Mouse (Mus musculus) neural tube, embryonic 12.5 days (tissue): ENCODE measurements around the gene Tbc1d4. TPM values are rescaled to one million over a fixed set of nuclear protein-coding genes. Genes with fewer than 3 reads are reported as not detected.

ENCODE experiments used
- ATAC-seq: fragments of 200-750 bp; cut with Nextera tagmentation; 2 replicates; pipeline ENCODE4 v1.8.0; 2017; ENCODE audit warnings: low read depth, mild to moderate bottlenecking, moderate TSS enrichment, moderate library complexity; ENCODE audit not compliant: low FRiP score
- H3K27ac ChIP-seq: fragments of 300-500 bp; sonication (generic); 2 replicates; pipeline ENCODE4 v1.5.1; 2016
- H3K27me3 ChIP-seq: fragments of 300-500 bp; sonication (generic); replicated peaks from 2 replicates; pipeline ENCODE4 v1.6.1; 2016; ENCODE audit warnings: mild to moderate bottlenecking
- H3K36me3 ChIP-seq: fragments of 300-500 bp; sonication (generic); 2 replicates; pipeline ENCODE4 v1.6.1; 2016; ENCODE audit warnings: mild to moderate bottlenecking
- H3K4me1 ChIP-seq: fragments of 300-500 bp; sonication (generic); 2 replicates; pipeline ENCODE4 v1.6.1; 2016
- H3K4me2 ChIP-seq: fragments of 300-500 bp; sonication (generic); replicated peaks from 2 replicates; pipeline ENCODE4 v1.6.1; 2016; ENCODE audit warnings: mild to moderate bottlenecking
- H3K4me3 ChIP-seq: fragments of 300-500 bp; sonication (generic); 2 replicates; pipeline ENCODE4 v1.5.1; 2016
- H3K9ac ChIP-seq: fragments of 300-500 bp; sonication (generic); 2 replicates; pipeline ENCODE4 v1.6.1; 2016; ENCODE audit warnings: mild to moderate bottlenecking
- H3K9me3 ChIP-seq: fragments of 300-500 bp; sonication (generic); 2 replicates; pipeline ENCODE4 v1.6.1; 2016; ENCODE audit warnings: mild to moderate bottlenecking
- WGBS: fragments of 180-500 bp; shearing (Covaris S2); methylation state at CpG from one replicate; pipeline ENCODE4 v1.1.7; 2016; 5-methylcytosine and 5-hydroxymethylcytosine counted together
- polyA plus RNA-seq: library from polyadenylated mRNA; unstranded; fragments of >200 nt; fragmentation: Nextera tagmentation; extraction: Ambion mirVana; gene quantifications from 2 replicates; pipeline ENCODE4 v1.2.1, GENCODE M21; 2016

The Tbc1d4 gene
- polyA plus RNA-seq, 1 experiment from 2014 or later, result 5.8 TPM

DNA sequence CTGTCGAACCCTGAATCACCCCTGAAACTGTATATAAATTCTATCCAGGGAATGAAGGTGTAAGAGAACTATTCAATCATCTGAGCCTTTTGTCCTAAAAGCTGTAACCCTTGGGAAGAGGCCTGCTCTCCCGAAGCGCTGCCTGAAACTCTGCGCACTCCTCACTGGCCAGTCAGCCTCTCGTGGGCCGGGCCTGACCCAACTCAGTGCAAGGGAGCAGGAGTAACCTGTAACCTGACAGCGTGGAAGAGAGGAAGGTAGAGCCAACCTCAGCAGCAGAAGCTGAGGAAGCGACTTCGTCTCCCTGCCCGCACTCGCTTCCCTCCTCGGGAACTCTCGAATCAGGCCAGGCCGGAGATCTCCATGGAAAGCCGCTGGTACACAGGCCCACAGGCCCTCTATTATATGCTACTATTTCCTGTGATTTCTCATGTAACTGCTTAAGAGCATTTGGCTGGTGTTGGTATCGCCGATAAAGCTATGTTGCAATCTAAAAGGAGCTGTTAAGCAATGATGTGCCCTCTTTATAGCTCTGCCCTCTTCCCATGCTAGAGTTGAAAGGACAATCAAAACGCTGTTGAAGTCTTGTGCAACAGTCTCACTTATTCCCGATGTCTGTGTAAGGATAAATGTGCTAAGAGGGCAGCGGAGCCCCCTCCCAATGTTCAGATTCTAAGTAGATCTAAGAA, 60.0 kb downstream of the Tbc1d4 start:
- Histone ChIP-seq H3K4me3 (no peak overlapping the region), H3K4me1 (no peaks in the 10 kb centered on the region), H3K9me3 (no peaks in the 10 kb centered on the region), H3K27ac (no peak overlapping the region), H3K9ac (no peak overlapping the region), H3K4me2 (no peak overlapping the region), H3K27me3 (no peaks in the 10 kb centered on the region), H3K36me3 (no peaks in the 10 kb centered on the region)
- ATAC-seq, result no peak
- 85% methylated on average over 20 of the region's 20 CpGs for whole genome bisulfite sequencing

DNA sequence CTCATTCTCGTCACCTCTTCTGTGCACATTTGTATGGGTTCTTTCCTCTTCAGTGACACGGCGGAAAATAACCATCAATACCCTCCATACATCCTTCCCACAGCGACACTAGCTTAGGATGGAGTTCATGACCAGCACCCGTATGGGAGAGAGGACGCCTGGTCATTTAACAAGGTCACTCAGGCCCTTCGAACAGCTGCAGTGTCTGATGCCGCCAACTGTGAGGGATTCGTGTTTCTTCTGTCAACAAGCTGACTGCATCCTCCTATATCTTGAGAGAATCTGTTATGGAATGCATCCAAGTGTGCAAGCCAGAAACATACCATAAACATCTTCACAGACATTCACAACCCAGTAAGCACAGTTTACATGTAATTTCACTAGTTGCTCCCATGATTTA, 67.1 kb downstream of the Tbc1d4 start:
- 78% methylated on average over 9 of the region's 9 CpGs for WGBS
- Histone ChIP-seq H3K27me3 (no peaks in the 10 kb centered on the region), H3K9me3 (no peaks in the 10 kb centered on the region), H3K27ac (no peak overlapping the region), H3K4me2 (no peak overlapping the region), H3K4me1 (no peaks in the 10 kb centered on the region), H3K9ac (no peak overlapping the region), H3K36me3 (no peaks in the 10 kb centered on the region), H3K4me3 (no peak overlapping the region)
- ATAC-seq, result no peak

- no peak overlapping the region for H3K27ac ChIP-seq
- H3K36me3 ChIP-seq, result no peaks in the 10 kb centered on the region
- H3K4me3 ChIP-seq, result no peak overlapping the region
- ATAC-seq, result no peak
- no peaks in the 10 kb centered on the region for H3K9me3 ChIP-seq
- no peaks in the 10 kb centered on the region for H3K4me1 ChIP-seq
- H3K4me2 ChIP-seq, result no peak overlapping the region
- H3K27me3 ChIP-seq, result no peaks in the 10 kb centered on the region
- WGBS, result 87% methylated on average over 5 of the region's 5 CpGs
- no peak overlapping the region for H3K9ac ChIP-seq
Observed at GRCm38 (mm10) chr14:101541141-101541540, 67.8 kb downstream of the Tbc1d4 start.

- H3K9ac ChIP-seq, result no peak overlapping the region
- H3K4me2 ChIP-seq, result no peak overlapping the region
- 93% methylated on average over 3 of the region's 3 CpGs for WGBS
- H3K4me3 ChIP-seq, result no peak overlapping the region
- H3K27ac ChIP-seq, result no peak overlapping the region
- no peaks in the 10 kb centered on the region for H3K4me1 ChIP-seq
- no peaks in the 10 kb centered on the region for H3K9me3 ChIP-seq
- no peaks in the 10 kb centered on the region for H3K36me3 ChIP-seq
- no peaks in the 10 kb centered on the region for H3K27me3 ChIP-seq
- ATAC-seq, result no peak
Observed at GRCm38 (mm10) chr14:101540466-101540865, 68.5 kb downstream of the Tbc1d4 start.

DNA sequence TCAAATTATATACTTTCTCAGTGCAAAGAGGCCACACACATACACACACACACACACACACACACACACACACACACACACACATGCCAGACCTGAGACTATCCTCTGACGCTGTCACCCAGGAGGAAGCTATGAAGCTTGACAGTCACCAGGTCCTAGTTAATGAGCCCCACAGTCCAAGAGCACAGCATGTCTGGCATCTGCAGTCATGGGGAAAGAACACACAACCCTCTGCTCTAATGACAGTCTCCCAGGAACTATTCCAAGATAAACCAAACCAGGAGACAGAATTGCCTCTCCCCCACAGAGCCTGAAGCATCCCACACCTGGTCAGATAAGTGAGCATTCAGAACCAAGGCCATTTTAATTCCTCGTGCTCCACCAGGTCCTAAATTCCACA, 71.1 kb downstream of the Tbc1d4 start:
- Histone ChIP-seq H3K4me2 (no peak overlapping the region), H3K4me1 (no peaks in the 10 kb centered on the region), H3K27ac (no peak overlapping the region), H3K36me3 (no peaks in the 10 kb centered on the region), H3K9ac (no peak overlapping the region), H3K4me3 (no peak overlapping the region), H3K27me3 (no peaks in the 10 kb centered on the region), H3K9me3 (no peaks in the 10 kb centered on the region)
- 64% methylated on average over 2 of the region's 2 CpGs for WGBS
- ATAC-seq, result no peak

- H3K27ac ChIP-seq, result no peak overlapping the region
- 77% methylated on average over 1 of the region's 1 CpGs for WGBS
Observed at GRCm38 (mm10) chr14:101537413-101537812, 71.6 kb downstream of the Tbc1d4 start.

DNA sequence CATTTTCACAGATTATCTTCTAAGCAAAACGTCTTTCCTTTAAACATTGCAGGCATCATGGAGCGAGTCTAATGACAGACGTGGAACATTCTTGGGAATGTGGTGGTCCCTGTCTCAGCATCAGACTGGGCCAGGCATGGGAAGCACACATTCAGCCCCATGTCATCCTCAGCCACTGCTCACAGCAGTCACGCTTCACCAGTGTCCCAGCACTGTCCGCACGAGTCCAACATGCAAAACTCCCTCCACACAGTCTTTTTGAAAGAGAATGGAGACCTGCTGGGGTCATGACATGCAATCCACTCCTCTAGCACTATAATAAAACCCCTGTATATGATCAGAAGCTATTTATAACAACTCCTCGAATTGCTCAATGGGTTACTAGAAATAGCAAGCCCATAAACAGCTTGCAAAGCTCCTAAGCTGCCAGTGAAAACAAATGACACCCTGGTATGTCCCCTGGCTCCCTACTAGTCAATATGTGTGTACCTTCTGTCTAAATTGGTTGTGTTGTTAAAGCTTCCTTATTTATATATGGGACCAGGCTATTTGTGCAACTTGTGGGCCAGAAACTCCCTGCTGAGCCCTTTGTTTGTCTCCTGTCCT, 76.8 kb downstream of the Tbc1d4 start:
- no peak for ATAC-seq
- 41% methylated on average over 7 of the region's 7 CpGs for WGBS
- Histone ChIP-seq H3K36me3 (no peaks in the 10 kb centered on the region), H3K9me3 (no peaks in the 10 kb centered on the region), H3K27me3 (no peaks in the 10 kb centered on the region), H3K4me2 (no peak overlapping the region), H3K4me1 (no peaks in the 10 kb centered on the region), H3K27ac (no peak overlapping the region), H3K9ac (no peak overlapping the region), H3K4me3 (no peak overlapping the region)

More at GRCm38 (mm10) chr14:101537413-101537812, 71.6 kb downstream of the Tbc1d4 start:
- Histone ChIP-seq H3K9ac (no peak overlapping the region), H3K9me3 (no peaks in the 10 kb centered on the region), H3K27me3 (no peaks in the 10 kb centered on the region), H3K4me1 (no peaks in the 10 kb centered on the region), H3K36me3 (no peaks in the 10 kb centered on the region), H3K4me2 (no peak overlapping the region), H3K4me3 (no peak overlapping the region)
- no peak for ATAC-seq

DNA sequence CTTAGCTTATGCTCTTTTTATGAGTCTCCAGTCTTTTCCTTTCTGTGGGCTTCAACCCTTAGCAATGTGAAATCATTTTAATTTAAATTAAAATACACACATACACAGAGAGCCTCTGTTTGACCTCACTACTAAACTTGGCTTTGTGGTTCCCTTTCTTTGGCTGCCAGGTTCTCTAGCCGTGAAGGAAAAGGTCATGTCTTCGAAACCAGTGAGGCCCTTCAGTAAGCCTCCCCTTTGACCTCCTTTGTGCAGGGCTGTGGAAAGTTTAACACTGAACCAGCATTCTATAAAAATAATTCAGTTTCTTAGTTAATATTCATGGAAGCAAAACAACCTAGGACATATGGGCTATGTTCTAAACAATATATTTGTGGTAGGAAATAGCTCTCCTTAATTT, 78.5 kb downstream of the Tbc1d4 start:
- Histone ChIP-seq H3K36me3 (no peaks in the 10 kb centered on the region), H3K4me2 (no peak overlapping the region), H3K27ac (no peak overlapping the region), H3K9me3 (no peaks in the 10 kb centered on the region), H3K4me1 (no peaks in the 10 kb centered on the region), H3K27me3 (no peaks in the 10 kb centered on the region), H3K9ac (no peak overlapping the region), H3K4me3 (no peak overlapping the region)
- WGBS, result 65% methylated on average over 2 of the region's 2 CpGs
- ATAC-seq, result no peak

DNA sequence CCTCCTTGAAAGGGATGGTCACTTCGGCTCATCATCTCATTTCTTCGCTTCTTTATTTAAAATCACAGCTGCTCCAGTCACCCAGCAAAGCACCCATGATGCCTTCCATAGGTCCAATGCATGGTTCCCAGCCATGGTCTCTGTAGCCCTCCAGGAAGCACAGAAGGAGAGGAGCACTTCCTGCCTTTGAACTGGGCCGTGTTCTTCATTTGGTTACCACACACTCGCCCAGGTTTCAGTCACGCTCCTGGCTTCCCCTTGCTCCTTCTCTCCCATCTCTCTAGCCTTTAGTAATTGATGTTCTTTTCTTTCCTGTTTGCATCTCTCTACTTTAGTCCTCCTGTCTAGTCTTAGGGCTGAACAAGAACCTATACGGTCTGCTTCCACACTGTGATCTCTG, 79.8 kb downstream of the Tbc1d4 start:
- no peaks in the 10 kb centered on the region for H3K36me3 ChIP-seq
- no peak for ATAC-seq
- H3K4me1 ChIP-seq, result no peaks in the 10 kb centered on the region
- no peak overlapping the region for H3K27ac ChIP-seq
- H3K4me2 ChIP-seq, result no peak overlapping the region
- no peak overlapping the region for H3K4me3 ChIP-seq
- no peaks in the 10 kb centered on the region for H3K27me3 ChIP-seq
- no peak overlapping the region for H3K9ac ChIP-seq
- H3K9me3 ChIP-seq, result no peaks in the 10 kb centered on the region
- 87% methylated on average over 6 of the region's 6 CpGs for WGBS

GRCm38 (mm10) chr14:101527420-101527996, 81.5 kb downstream of the Tbc1d4 start:
- H3K4me2 ChIP-seq, result no peak overlapping the region
- no peak overlapping the region for H3K9ac ChIP-seq
- 86% methylated on average over 11 of the region's 11 CpGs for WGBS
- H3K27ac ChIP-seq, result no peak overlapping the region
- no peaks in the 10 kb centered on the region for H3K27me3 ChIP-seq
- H3K4me1 ChIP-seq, result no peaks in the 10 kb centered on the region
- no peak for ATAC-seq
- H3K9me3 ChIP-seq, result no peaks in the 10 kb centered on the region
- no peak overlapping the region for H3K4me3 ChIP-seq
- H3K36me3 ChIP-seq, result no peaks in the 10 kb centered on the region

DNA sequence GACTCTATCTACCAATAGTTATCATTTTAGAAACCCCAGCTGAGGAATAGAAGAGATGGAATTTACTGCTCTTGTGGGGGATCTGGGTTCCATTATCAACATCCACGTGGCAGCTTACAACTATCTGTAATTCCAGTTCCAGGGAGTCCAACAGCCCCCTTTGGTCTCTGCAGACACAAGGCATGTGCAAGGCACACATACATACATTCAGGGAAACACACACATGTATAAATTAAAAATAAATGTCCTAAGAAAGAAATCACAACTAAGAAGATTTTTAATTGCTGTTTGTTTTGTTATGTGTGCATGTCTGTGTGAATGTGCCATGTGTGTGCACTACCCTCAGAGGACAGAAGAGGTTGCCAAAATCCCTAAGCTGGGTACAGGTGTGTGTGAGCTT, 82.5 kb downstream of the Tbc1d4 start:
- H3K9me3 ChIP-seq, result no peaks in the 10 kb centered on the region
- H3K36me3 ChIP-seq, result no peaks in the 10 kb centered on the region
- no peak overlapping the region for H3K27ac ChIP-seq
- H3K9ac ChIP-seq, result no peak overlapping the region
- H3K4me3 ChIP-seq, result no peak overlapping the region
- 61% methylated on average over 1 of the region's 1 CpGs for WGBS
- no peaks in the 10 kb centered on the region for H3K4me1 ChIP-seq
- H3K4me2 ChIP-seq, result no peak overlapping the region
- ATAC-seq, result no peak
- H3K27me3 ChIP-seq, result no peaks in the 10 kb centered on the region

- H3K27me3 ChIP-seq, result no peaks in the 10 kb centered on the region
- H3K9ac ChIP-seq, result no peak overlapping the region
- H3K4me2 ChIP-seq, result no peak overlapping the region
- H3K9me3 ChIP-seq, result no peaks in the 10 kb centered on the region
- H3K27ac ChIP-seq, result no peak overlapping the region
- no peaks in the 10 kb centered on the region for H3K36me3 ChIP-seq
- H3K4me3 ChIP-seq, result no peak overlapping the region
- 90% methylated on average over 2 of the region's 2 CpGs for WGBS
- ATAC-seq, result no peak
- no peaks in the 10 kb centered on the region for H3K4me1 ChIP-seq
Observed at GRCm38 (mm10) chr14:101519964-101520363, 89.0 kb downstream of the Tbc1d4 start.

- Histone ChIP-seq H3K9me3 (no peaks in the 10 kb centered on the region), H3K27ac (no peak overlapping the region), H3K36me3 (no peaks in the 10 kb centered on the region), H3K27me3 (no peaks in the 10 kb centered on the region), H3K4me3 (no peak overlapping the region), H3K9ac (no peak overlapping the region), H3K4me2 (no peak overlapping the region), H3K4me1 (peaks cover 7% of the 10 kb centered on the region)
- ATAC-seq, result no peak
- 48% methylated on average over 14 of the region's 14 CpGs for WGBS
Observed at GRCm38 (mm10) chr14:101518259-101518658, 90.7 kb downstream of the Tbc1d4 start.
